Mouse (Mus musculus) brain, adult 2 months (tissue): ENCODE measurements around the gene Tcf7l2.

Experiments
- DNase-seq: peaks from one replicate; pipeline ENCODE4 v3.0.0; 2011; ENCODE audit warnings: low read depth, low spot score

Tcf7l2 gene

DNA sequence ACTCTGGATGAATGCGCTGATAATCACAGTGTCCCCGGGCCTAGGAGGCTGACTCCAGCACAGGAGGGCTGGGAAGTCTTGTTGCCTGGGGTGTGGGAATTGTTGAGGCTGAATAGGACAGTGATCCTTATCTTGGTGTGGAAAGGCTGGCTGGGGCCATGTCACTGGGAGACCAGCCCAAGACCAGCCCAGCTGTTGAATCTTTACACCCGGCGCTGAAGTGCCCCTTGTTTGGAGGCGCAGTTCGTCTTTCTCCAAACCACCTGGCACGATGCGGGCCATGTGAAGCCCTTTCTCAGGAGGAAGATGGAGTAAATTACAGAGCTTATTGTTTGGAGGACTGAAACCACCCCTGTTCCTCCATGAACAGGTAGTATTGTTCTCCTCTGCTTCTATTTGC lies 15.1 kb downstream of the Tcf7l2 start:
- peak; percentile 59 for DNase-seq

GRCm38 (mm10) chr19:55757403-55757802 lies 15.8 kb downstream of the Tcf7l2 start:
- no peak for DNase-seq

DNA sequence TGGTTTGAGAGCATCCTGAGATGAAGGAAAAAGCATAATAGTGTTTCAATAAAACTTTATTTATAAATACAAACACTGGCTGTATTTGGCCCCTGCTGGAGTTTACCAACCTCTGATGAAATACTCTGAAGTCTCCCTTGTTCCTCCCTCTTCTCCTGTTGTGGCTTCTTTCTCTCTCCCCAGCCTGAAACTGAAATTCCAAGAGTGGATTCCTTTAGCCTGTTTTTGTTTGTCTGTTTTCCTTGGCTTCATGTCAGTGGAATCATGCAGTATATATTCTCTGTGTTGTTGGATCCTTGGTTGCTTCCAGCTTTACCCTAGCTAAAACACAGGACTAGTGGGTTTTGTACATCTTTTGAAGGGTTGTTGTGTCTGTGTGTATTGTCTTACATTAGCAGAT lies 16.5 kb downstream of the Tcf7l2 start:
- DNase-seq, result no peak

DNA sequence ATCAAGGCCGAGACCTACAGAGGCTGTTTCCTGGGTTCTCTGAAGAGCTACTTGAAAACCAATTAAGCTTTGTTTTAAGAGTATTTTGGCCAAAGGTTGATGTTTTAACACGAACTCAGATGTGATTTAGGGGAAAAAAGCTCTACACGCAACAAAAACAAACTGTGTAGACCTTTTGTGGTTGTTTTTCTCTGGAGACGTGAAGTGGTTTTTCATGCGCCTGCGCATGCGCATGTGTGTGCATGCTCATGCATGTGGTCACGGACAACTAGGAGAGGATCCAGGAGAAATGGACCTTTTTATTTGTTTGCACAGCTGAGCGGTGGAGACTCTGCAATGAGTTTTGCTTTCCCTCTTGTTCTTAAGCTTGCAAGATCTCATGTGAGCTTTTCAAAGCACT lies 17.4 kb downstream of the Tcf7l2 start:
- DNase-seq, result no peak

DNA sequence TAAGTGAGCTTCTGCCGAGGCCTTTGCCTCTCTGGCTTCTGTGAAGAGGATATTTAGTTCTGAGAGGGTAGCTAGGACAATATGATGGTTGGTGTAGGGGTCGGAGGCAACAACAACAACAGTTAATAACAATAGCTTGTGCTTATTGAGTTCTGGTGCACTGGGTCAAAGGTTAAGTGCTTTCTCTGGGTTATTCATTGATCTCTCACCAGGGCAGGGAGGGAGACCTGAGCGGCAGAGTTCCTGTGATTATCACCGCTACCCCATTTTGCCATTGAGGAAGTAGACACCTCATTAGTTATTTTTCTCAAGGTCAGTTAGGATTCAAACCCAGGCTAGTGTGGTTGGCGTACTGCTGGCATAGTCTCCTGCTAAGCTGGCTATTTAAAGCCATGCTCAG lies 19.5 kb downstream of the Tcf7l2 start:
- DNase-seq, result no peak

GRCm38 (mm10) chr19:55762187-55762586 lies 20.6 kb downstream of the Tcf7l2 start:
- DNase-seq, result no peak

DNA sequence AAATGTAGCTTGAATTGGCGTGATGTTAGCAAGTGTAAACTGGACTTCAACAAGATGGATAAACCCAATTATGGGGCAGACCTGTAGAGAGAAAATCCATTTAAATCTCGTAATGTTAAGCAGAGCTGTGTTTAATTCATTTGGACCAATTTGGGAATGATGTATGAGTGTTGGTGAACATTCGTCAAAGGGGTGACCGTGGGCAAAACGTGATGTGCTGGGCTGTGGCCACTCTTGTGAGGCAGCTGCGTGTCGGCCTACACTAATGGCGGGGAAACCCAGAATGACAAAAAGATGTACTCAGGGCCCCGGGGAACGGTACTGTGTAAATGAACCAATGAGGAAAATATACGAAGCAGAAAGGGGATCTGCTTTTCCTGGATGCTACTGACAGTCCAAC lies 24.2 kb downstream of the Tcf7l2 start:
- no peak for DNase-seq

GRCm38 (mm10) chr19:55767104-55767503 lies 25.5 kb downstream of the Tcf7l2 start:
- DNase-seq, result no peak

DNA sequence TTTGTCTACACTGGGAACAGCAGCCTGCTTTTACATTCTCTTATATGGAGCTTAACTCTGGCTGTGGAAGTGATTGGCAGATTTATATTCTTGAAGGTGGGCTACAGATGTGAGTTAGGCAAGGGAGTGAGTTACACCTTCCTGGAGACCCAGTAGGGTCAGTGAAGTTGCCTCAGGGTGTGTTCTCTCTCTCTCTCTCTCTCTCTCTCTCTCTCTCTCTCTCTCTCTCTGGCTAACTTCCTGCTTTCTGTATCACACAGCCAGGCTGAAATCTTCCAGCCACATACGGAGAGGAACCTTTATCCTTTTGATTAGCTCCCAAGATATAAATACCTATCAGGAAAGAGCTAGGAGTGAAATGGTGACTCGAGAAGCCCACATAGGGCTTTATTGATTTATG lies 26.0 kb downstream of the Tcf7l2 start:
- no peak for DNase-seq

DNA sequence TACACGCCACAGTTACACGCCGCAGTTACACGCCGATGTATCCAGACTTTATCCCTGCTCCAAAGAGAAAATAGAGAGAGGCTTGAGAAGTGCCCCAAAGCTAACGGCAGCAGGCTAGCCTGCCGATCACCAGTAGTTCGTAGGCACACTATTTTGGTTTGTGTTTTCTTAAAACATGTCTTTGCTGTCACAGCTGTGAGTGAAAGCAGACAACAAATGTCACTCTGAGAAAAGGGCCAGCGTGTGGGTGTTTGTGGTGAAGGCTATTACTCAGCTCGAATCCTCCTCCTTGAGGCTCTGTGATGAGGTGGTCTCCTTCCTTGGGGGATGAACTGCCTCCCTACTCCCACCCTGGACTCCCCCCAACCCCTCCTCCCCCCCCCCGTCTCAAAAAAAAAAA lies 26.6 kb downstream of the Tcf7l2 start:
- no peak for DNase-seq

DNA sequence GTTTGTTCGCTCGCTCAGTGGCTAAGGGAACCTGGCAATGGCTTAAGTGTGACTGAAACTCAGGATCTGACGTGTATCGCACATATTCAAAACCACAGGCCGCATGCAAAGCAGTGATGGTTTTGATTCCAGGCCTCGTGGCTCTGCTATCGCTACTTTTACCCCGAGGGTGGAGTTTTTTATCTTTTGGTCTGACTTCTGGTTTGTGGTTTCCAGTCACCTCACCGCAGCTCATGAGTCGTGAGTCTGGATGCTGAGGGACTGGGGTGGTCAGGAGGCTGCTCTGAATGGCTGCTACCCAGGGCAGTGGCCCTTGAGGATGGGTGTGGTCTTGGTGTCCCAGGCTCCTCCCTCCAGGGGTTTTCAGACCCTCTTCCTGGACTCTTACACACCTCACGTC lies 27.3 kb downstream of the Tcf7l2 start:
- no peak for DNase-seq

DNA sequence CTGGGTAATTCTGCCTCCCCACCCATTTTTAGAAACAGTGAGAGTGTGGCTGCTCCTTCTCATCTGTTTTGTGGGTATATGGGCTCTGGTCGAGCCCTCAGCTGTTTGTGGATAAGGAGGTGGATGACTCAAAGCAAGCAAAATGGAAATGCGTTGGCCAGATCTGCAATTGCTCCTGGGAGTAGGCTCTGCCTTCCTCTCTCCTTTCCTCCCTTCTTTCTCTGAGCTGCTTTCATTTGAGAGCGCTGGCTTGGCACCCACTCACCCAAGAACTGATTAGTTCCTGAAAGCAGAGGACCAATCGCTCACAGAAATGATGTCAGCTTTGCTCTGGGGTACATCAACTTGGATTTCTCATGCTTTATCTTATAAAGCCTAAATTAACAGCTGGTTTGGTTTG lies 32.7 kb downstream of the Tcf7l2 start:
- peak; percentile 65 for DNase-seq

GRCm38 (mm10) chr19:55774824-55775223 lies 33.2 kb downstream of the Tcf7l2 start:
- DNase-seq, result peak; percentile 20

GRCm38 (mm10) chr19:55779871-55780270 lies 38.3 kb downstream of the Tcf7l2 start:
- DNase-seq, result no peak

DNA sequence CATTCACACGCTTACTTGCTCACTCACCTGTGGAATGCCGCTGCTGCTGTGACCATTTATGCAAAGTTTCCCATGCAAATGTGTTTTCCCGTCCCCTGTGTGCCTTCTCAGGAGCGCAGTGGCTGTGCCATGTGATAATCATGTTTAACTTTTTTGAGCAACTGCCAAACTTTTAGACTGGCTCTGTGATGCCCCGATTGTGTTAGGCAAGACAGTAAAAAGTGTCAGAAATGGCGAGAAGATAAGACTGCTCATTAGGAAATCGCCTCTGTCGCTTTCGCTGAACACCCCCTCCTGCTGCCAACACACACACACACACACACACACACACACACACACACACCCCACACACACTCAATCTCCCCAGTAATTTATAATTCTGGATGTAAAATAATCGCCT lies 39.5 kb downstream of the Tcf7l2 start:
- no peak for DNase-seq

DNA sequence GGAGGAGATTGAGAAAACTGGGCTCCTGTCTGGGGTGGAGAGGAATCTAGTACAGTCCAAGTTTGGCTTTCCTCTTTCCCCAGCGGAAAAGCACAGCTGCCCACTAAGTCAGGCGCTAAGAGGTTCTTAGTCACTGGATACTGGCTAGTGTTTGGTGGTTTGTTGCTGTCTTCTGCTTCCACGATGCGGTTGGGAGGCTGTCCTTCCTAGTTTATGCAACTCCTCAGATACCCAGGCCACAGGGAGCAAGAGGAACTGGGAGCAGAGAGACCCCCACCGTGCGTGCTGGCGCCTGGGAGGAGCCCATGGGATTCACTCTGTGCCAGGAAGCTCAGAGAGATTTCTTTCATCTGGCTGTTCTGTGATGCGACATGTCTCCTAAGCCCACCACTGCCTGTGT lies 40.1 kb downstream of the Tcf7l2 start:
- no peak for DNase-seq

- DNase-seq, result no peak
Observed at GRCm38 (mm10) chr19:55784796-55785418, 43.3 kb downstream of the Tcf7l2 start.

GRCm38 (mm10) chr19:55787420-55787819 lies 45.8 kb downstream of the Tcf7l2 start:
- DNase-seq, result no peak

- DNase-seq, result peak; percentile 85
Observed at GRCm38 (mm10) chr19:55788285-55788904, 46.8 kb downstream of the Tcf7l2 start.

- DNase-seq, result no peak
Observed at GRCm38 (mm10) chr19:55788905-55789295, 47.3 kb downstream of the Tcf7l2 start.

DNA sequence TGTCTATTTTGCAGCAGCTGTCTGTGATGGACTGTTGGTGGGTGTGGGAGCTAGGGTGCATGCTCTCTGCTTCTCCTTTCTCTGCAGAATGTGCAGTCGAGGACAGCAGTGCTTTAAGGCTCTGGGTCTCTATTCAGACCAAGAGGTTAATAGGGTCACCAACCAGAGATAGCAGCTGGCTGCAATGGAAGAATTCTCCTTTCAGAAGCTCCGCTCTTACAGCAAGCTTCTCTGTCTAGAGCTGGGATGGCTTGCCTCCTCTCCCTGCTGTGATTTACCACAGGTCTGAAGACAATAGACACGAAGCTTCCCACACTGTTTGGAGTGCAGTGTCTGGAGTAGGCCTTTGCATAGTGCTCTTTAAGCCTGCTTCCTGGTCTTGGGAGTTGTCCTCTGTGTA lies 48.2 kb downstream of the Tcf7l2 start:
- no peak for DNase-seq

DNA sequence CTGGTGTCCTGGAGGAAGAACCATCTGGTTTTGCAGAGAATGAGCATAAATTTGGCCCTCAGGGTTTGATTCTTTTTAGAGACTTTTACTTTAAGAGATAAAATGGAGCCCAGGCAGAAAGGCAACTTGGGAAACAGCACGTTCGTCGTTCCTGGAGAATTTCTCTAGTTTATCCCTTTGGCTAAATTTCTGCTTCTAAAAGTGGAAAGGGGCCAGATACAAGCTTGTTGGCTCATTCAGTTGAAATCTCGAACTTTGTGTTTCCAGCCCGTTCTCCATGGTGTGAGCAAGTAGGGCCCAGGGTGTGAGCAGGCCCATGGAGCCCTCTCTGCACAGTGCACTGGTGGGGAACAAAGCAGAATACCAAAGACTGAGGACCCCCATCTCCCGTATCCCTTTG lies 49.7 kb downstream of the Tcf7l2 start:
- no peak for DNase-seq

DNA sequence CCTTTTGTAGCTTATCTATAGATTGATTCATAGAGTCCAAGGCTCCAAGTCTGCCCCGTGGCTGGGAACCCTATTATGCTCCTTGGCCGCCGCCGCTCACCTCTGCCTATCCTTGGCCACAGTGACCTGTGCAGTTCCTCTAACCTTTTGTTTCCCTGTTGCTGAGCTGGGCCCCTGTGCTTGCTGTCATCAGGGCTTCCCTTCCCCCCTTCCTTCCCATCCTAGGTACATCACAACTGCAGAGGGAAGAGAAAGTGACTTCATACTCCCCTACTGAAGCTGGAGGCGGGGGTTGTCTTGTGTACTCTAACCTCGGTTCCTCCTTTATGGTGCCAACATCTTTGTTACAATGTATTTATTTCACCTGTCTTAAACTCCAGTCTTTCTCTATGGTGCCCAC lies 50.3 kb downstream of the Tcf7l2 start:
- no peak for DNase-seq

DNA sequence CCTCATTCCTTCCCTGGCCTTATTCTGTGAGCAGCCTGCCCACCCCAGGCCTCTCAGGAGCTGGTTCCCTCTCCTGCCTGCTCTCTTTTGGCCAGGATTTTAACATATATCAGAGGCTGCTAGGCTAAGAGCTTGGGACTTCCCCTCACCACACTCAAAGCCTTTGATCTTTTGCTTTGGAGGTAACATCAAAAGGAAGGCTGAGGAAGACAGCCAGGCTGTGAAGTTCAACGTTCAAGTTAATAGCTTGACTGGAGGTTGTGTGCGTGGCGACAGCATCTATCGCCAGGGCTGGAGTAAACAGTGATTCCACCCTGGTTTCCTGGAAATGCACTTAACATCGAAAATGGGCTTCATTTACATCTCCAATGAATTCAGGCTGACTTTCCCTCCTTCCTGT lies 51.0 kb downstream of the Tcf7l2 start:
- no peak for DNase-seq
